Mouse (Mus musculus): ENCODE data around the gene Rps6ka5. TPM values are rescaled to one million over a fixed set of nuclear protein-coding genes. Genes with fewer than 3 reads are reported as not detected.

Gene Rps6ka5
- total RNA-seq, 2 experiments from 2014 or later: 19.9 to 20.5 TPM

DNA sequence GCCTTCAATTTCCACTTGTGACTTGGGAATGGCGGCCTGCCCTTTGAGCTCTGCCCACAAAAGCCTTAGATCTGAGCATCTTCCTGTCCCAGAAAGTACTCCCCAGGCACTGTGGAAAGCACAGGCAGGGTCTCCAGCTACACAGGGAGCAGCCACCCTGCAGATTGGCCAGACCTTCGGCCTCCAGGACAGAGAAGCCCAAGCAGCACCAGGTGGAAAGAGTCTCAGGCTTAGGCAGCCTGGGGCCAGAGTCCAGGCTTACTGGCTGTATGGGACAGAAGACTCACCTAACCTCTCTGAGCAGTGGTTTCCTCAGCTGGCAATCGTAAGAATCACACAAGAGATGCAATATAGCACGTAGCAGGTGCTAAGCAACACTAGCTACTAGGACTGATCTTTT is 223.1 kb downstream of the Rps6ka5 start:
- DNase-seq (ENCODE audit: low spot score in 2 of 2): no peak

DNA sequence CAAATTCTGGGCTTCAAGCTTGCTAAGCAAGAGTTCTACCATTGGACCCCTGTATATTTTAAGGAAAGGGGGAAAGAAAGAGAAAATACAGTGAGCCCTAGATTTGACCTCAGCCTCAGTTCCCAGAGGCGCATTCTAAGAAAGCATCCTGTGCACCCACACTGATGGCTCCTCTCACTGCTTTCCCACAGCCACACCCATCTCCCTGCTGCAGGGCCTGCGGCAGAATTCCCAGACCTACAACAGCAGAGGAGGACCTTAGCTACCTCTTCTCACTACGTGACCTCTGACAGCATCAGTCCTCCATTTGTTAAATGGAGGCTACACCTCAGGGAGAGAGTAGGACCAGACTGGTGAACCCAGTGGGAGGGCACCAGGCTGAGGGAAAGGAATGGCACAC is 224.2 kb downstream of the Rps6ka5 start:
- no peak for DNase-seq (ENCODE audit: low spot score in 2 of 2)

GRCm38 (mm10) chr12:100501261-100501660 is 225.5 kb downstream of the Rps6ka5 start:
- no peak for DNase-seq (ENCODE audit: low spot score in 2 of 2)

DNA sequence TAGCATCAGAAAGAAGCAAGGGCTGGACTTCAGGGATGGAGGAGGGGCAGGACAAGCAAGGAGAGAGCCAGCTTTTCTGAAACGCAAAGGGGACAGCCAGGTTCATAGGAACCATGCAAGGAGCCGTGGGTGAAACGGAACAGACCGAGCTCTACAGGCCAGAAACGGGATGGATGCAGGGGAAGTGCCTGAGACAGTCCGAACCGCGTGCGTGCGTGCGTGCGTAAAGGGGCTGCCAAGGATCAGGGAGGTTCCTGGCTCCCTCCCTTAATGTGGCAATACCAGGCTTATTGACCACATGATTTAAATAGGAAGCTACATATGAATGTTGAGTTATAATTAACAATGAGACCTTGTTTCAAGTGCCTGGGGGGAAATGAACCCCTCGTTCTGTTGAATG is 227.3 kb downstream of the Rps6ka5 start:
- no peak for DNase-seq (ENCODE audit: low spot score in 2 of 2)

Other genes starting within 250 kb of the Rps6ka5 start
- 100 to 1,000 TPM; 110 to 121 TPM for gene Ttc7b, start 206.2 kb downstream of the Rps6ka5 start, total RNA-seq (2021)
- gene Dglucy, start 52.1 kb upstream of the Rps6ka5 start, total RNA-seq (2021): 1 to 10 TPM; 5.8 to 6.6 TPM
- gene Gpr68, start 181.2 kb upstream of the Rps6ka5 start, total RNA-seq (2021): 10 to 100 TPM; 17.4 to 17.6 TPM

All from layer of hippocampus, postnatal 10 days (tissue).